Mouse (Mus musculus) bone marrow macrophage, adult 2 months (primary cell): ENCODE results near the gene Pcyt1a.

Experiments used
- CTCF ChIP-seq: IDR thresholded peaks from 2 replicates; pipeline ENCODE4 v1.5.1; 2012; ENCODE audit warnings: low read depth, mild to moderate bottlenecking, low read length, moderate library complexity
- POLR2A ChIP-seq: IDR thresholded peaks from 2 replicates; pipeline ENCODE4 v1.6.1; 2012; ENCODE audit warnings: mild to moderate bottlenecking, low read depth, low read length, borderline replicate concordance

DNA sequence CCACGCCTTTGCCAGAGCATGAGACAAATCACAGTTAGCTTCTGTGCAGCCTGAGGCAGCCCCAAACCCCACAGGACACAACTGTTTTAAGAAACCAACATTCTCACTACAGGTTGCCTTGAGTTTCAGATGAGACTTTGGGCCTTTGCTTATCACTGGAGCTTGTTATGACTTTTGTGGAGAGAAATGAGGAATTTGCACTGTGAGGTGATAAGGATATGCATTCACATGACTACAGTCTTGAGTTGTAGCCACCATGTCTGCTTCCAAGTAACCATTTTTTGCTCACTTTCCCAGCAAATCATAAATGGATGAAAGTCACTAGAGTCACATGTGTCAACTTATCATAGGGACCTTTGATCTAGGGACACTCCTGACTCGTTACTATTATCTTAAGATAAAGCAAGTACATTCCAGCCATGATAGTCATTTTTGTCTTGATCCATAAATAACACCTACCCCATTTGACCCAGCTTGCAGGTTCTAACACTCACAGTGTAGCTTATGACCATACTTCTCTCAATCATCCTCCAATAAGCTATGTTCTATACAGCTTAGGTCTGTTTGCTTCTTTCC lies 15.9 kb downstream of the Pcyt1a start:
- no peak for TF ChIP-seq POLR2A
- no peak for TF ChIP-seq CTCF
